Mouse (Mus musculus) 3134 (cell line): Measurements from ENCODE around the gene Mrpl43.

Experiments
- DNase-seq: peaks from one replicate; pipeline ENCODE4 v3.0.0-alpha.2; 2011; ENCODE audit warnings: low spot score; ENCODE audit not compliant: insufficient read length; ENCODE audit errors: extremely low read depth

The Mrpl43 gene

DNA sequence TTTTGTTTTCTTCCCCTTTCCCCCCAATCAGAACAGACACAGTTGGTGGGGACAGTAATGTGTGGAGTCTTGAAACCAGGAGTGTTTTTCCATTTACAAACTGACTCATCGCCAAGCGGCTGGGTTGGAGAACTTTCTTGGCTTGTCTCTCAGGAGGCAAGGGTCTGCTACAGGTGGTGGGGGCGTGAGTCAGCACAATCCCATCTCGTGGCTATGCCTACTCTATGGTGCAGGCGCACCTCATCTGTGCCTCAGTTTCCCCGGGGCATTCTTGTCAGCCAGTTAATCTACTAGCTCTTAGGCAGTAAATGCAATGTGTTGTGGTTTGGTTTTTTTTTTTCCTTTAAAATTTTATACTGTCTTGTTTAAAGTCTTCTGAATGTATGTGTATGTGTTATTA is 22.9 kb downstream of the Mrpl43 start:
- DNase-seq, result no peak

DNA sequence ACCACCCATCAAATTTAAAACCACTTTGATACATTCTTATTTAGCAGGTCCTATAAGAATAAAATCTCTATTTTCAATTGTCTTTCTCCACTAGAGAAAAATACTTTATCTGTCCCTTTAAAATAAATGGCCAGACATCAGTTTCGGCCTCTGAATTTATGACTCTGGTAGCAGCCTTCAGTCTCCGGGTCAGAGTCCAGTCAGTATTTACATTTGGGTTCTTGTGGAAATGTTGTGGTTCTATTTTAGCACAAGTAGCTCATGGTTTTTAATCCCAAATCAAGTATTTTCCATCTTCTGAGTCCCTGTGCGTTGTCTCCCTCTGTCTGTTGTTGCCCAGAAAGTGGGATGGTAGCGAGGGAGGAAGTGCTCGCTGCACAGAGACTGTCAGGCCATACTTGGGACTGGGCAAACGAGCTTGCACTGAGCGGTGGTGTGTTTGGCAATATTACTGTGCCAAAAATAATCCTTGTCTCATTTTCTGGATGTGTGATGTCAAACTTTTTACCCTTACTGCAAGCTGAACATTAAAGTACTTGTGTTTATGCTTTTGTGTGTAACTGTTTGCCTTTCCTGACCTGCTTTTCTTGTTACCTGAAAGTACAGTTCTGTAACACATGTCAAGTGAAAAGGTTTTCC is 23.6 kb downstream of the Mrpl43 start:
- no peak for DNase-seq

DNA sequence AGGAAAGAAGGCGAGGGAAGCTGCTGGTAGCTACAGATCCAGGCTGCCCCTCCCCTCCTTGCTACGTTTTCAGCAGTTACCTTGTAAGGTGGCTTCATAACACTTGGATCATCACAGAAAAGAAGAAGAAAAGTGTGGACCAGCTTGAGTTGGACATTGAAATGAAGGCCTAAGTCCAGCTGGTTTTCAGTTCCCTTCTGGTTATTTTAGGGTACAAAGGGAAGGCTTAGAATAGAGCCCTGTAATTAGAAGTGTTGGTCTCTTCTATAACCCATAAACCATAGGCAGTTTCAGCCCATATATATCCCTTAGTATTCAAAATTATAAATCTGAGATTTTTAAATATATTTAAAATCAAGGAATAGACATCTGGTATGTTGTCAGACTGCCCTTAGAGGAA is 25.5 kb downstream of the Mrpl43 start:
- no peak for DNase-seq

DNA sequence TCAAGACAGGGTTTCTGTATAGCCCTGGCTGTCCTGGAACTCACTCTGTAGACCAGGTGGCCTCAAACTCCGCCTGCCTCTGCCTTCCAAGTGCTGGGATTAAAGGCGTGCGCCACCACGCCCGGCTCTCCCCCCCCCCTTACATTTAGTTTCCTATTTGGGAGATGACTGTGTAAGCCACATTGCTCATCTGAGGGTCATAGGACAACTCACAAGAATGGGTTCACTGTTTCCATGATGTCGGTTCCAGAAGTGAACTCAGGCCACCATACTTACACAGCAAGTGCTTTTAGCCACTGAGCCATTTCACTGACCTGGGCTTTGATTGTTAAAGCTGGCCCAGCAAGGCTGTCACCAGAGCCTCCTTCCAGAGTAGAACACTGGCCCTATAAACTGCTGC is 29.1 kb downstream of the Mrpl43 start:
- no peak for DNase-seq

DNA sequence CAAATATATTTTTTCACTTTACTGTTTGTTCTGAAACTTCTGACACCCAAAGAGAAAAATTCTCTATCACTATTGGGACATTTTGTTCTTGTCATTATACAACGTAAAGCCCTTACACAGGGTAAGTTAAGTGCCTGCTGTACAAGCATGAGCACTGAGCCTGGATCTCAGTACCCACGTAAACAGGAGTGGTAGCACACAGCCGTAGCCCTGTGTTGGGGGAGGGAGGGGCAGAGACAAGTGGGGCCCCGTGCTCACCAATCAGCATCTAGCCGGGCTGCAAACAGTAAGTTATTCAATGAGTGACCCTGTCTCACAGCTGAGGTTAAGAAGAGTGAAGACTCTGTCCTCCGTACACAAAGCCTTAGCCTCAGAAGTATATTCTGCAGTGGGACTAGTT is 29.6 kb downstream of the Mrpl43 start:
- no peak for DNase-seq

DNA sequence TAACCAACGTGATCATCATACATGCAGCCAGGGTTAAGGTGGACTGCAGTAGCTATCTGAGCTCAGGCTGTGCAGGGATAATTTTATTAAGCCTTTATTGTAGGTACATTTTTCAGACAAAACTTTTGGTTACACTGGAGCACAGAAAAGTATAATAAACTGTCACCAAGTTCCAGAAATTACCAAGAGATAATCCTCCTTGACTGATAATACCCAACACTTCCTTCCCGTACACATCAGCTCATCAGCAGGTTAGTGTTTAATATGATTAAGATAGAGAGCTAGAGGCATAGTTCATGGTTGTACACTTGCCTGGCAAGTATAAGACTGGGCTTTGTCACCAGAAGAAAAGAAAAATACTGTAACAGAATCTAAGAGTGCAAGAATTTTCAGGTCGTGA is 37.9 kb downstream of the Mrpl43 start:
- DNase-seq, result no peak

DNA sequence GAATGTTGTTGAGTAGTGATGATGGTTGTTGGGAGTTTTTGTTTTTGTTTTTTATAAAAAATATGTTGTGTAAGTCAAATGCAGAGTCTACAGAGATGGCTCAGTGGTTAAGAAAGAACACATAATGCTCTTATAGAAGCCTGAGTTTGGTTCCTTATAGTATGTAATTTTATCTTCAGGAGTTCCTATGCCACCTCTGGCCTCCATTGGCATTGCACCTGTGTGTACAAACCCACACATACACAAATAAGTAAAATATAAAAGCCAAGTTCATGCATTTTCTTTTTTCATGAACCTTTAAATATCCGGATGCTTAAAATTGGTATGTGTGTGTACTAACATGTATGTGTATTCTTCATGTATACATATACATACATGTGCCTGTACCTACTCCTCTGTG is 40.3 kb downstream of the Mrpl43 start:
- DNase-seq, result no peak

DNA sequence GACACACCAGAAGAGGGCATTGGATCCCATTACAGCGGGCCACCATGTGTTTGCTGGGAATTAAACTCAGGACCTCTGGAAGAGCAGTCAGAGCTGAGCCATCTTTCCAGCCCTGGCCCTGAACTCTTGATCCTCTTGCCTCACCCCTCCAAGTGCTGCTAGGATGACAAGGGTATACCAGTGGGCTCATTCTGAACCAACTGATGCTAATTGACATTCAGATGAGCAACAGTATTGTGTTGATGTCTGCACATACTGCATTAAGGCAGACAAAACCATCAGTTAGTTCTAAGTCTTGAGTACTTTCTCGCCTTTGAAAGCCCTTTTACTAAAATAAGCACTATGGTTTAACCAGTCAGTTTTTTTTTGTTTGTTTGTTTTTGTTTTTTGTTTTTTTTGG is 46.6 kb downstream of the Mrpl43 start:
- DNase-seq, result no peak
